Mouse (Mus musculus) thymus, postnatal 25 days (tissue): Measurements from ENCODE around the gene Srsf10.

Experiments used
- DNase-seq: peaks from one replicate; pipeline ENCODE4 v3.0.0; 2022

The Srsf10 gene

GRCm38 (mm10) chr4:135855536-135856222 lies at the start of gene Srsf10:
Gene Srsf10 (plus strand): TSS chr4:135855747.
- peak; percentile 95 for DNase-seq

GRCm38 (mm10) chr4:135814896-135815295 lies 40.7 kb upstream of the Srsf10 start:
- DNase-seq: no peak

- peak; percentile 44 for DNase-seq
Observed at GRCm38 (mm10) chr4:135816905-135817622, 38.5 kb upstream of the Srsf10 start.

- no peak for DNase-seq
Observed at GRCm38 (mm10) chr4:135818366-135818765, 37.2 kb upstream of the Srsf10 start.

- peak; percentile 7 for DNase-seq
Observed at GRCm38 (mm10) chr4:135819826-135820526, 35.6 kb upstream of the Srsf10 start.

- DNase-seq: no peak
Observed at GRCm38 (mm10) chr4:135821772-135822171, 33.8 kb upstream of the Srsf10 start.

- DNase-seq: peak; percentile 49
Observed at GRCm38 (mm10) chr4:135823298-135823697, 32.2 kb upstream of the Srsf10 start.

GRCm38 (mm10) chr4:135824254-135824653 lies 31.3 kb upstream of the Srsf10 start:
- DNase-seq: no peak

GRCm38 (mm10) chr4:135828491-135828890 lies 27.1 kb upstream of the Srsf10 start:
- DNase-seq: no peak

GRCm38 (mm10) chr4:135832070-135832469 lies 23.5 kb upstream of the Srsf10 start:
- DNase-seq: no peak

GRCm38 (mm10) chr4:135833301-135834123 lies 22.0 kb upstream of the Srsf10 start:
- DNase-seq: no peak

- DNase-seq: no peak
Observed at GRCm38 (mm10) chr4:135834124-135834717, 21.3 kb upstream of the Srsf10 start.

GRCm38 (mm10) chr4:135838925-135839292 lies 16.6 kb upstream of the Srsf10 start:
- no peak for DNase-seq

- DNase-seq: no peak
Observed at GRCm38 (mm10) chr4:135839293-135840011, 16.1 kb upstream of the Srsf10 start.

- DNase-seq: no peak
Observed at GRCm38 (mm10) chr4:135844400-135844799, 11.1 kb upstream of the Srsf10 start.

- DNase-seq: no peak
Observed at GRCm38 (mm10) chr4:135847581-135847980, 8.0 kb upstream of the Srsf10 start.

GRCm38 (mm10) chr4:135850411-135851095 lies 5.0 kb upstream of the Srsf10 start:
- peak; percentile 55 for DNase-seq

GRCm38 (mm10) chr4:135851942-135852341 lies 3.6 kb upstream of the Srsf10 start:
- DNase-seq: no peak

GRCm38 (mm10) chr4:135853987-135854546 lies 1.5 kb upstream of the Srsf10 start:
- DNase-seq: no peak

- DNase-seq: no peak
Observed at GRCm38 (mm10) chr4:135854630-135855029, 917 bp upstream of the Srsf10 start.

- no peak for DNase-seq
Observed at GRCm38 (mm10) chr4:135855080-135855479, 467 bp upstream of the Srsf10 start.
